7 mouse cellular contexts compared by ENCODE assay signal in genomic region chr10:75059396-75059795, GRCm38 (mm10). TPM values are rescaled to one million over a fixed set of nuclear protein-coding genes. Genes with fewer than 3 reads are reported as not detected.
DNase-seq lines count a peak whose midpoint lies in the region; ATAC-seq lines count a peak whose summit lies in the region.

No protein-coding gene starts in this region.

- no peak overlapping the region for H3K9ac ChIP-seq in intestine, embryonic 14.5 days (ENCODE audit: low read length)

- H3K27ac ChIP-seq in intestine, embryonic 14.5 days (ENCODE audit: low read depth) = no peak overlapping the region

- H3K4me3 ChIP-seq in intestine, embryonic 14.5 days (ENCODE audit: low read depth, low read length) = no peak overlapping the region

- H3K9me3 ChIP-seq in intestine, embryonic 14.5 days (ENCODE audit: control insufficient read depth, low read length) = no peaks in the 10 kb centered on the region

- intact Hi-C loops in left cerebral cortex, postnatal 25 days (cut with DNase I) = loop anchor here (1.0 to 5.0 kb wide), 2 partner anchors 92 to 193 kb away; no protein-coding TSS in a partner anchor

- 2% methylated on average over 11 of the region's 11 CpGs for WGBS in intestine, embryonic 14.5 days

- H3K4me1 ChIP-seq in intestine, embryonic 14.5 days (replicated peaks; ENCODE audit: control insufficient read depth, insufficient read depth, low read length) = peaks cover 40% of the 10 kb centered on the region

- no peaks in the 10 kb centered on the region for H3K36me3 ChIP-seq in intestine, embryonic 14.5 days (ENCODE audit: control insufficient read depth, insufficient read depth, low read length)

- H3K27me3 ChIP-seq in intestine, embryonic 14.5 days (replicated peaks; ENCODE audit: control insufficient read depth, insufficient read depth, low read length) = no peaks in the 10 kb centered on the region

- DNase-seq in adipocyte (ENCODE audit: low spot score) = peak; percentile 83
- peak; percentile 64 for DNase-seq in gastrocnemius, postnatal 25 days
- DNase-seq in intestine, embryonic 14.5 days (ENCODE audit: low spot score) = peak; percentile 71
- peak; percentile 80 to 87 for DNase-seq in left cerebral cortex, postnatal 25 days (ENCODE audit: low spot score in 2 of 2)
- DNase-seq in skeletal muscle tissue, adult 2 months (ENCODE audit: low read depth, low spot score) = peak; percentile 58

- ATAC-seq in common myeloid progenitor, adult 5-6 weeks (replicated peaks; ENCODE audit: low read depth, poor library complexity, severe bottlenecking) = peak; percentile 57
- ATAC-seq in intestine, embryonic 14.5 days (replicated peaks; ENCODE audit: low FRiP score, low TSS enrichment, low read depth) = no peak
- peak; percentile 73 for ATAC-seq in megakaryocyte-erythroid progenitor cell, adult 5-6 weeks (replicated peaks; ENCODE audit: low FRiP score, low TSS enrichment, poor library complexity, severe bottlenecking)

- peak overlapping the region; percentile 60 for H3K4me2 ChIP-seq in intestine, embryonic 14.5 days (ENCODE audit: low read length)

RNA-seq across cellular contexts. Expression of gene Bcr, which starts 1.0 kb away (rescaled TPM):
- 17.5 and 33.8 TPM in 2 replicates for total RNA-seq in common myeloid progenitor, adult 5-6 weeks (2017)
- total RNA-seq in gastrocnemius, postnatal 25 days (2021) = 1 to 10 TPM; 3.6 to 4.8 TPM
- 11.3 and 14.4 TPM in 2 replicates for polyA plus RNA-seq in intestine, embryonic 14.5 days (2014; fragmentation: Nextera tagmentation; extraction: Ambion mirVana)
- 100 to 1,000 TPM in 1 of 2 experiments, 10 to 100 TPM in 1; 92.8 to 112 TPM for total RNA-seq in left cerebral cortex, postnatal 25 days (2021)
- 4.0 and 5.5 TPM in 2 replicates for total RNA-seq in megakaryocyte-erythroid progenitor cell, adult 5-6 weeks (2014; fragmentation: Nextera tagmentation)
- total RNA-seq in megakaryocyte-erythroid progenitor cell, adult 5-6 weeks (2017) = 1.4 and 6.9 TPM in 2 replicates

RNA-seq across cellular contexts. Expression of gene Rab36, which starts 22.5 kb away (rescaled TPM):
- 0.23 and 0.63 TPM in 2 replicates for total RNA-seq in common myeloid progenitor, adult 5-6 weeks (2017)
- under 1 TPM; 0.46 to 0.54 TPM for total RNA-seq in gastrocnemius, postnatal 25 days (2021)
- polyA plus RNA-seq in intestine, embryonic 14.5 days (2014; fragmentation: Nextera tagmentation; extraction: Ambion mirVana) = 8.2 and 8.9 TPM in 2 replicates
- total RNA-seq in left cerebral cortex, postnatal 25 days (2021) = 10 to 100 TPM; 29.3 to 35.7 TPM
- not detected in 2 replicates for total RNA-seq in megakaryocyte-erythroid progenitor cell, adult 5-6 weeks (2014; fragmentation: Nextera tagmentation)
- total RNA-seq in megakaryocyte-erythroid progenitor cell, adult 5-6 weeks (2017) = not detected in 2 replicates

RNA-seq across cellular contexts. Expression of gene Rsph14, which starts 27.0 kb away (rescaled TPM):
- total RNA-seq in common myeloid progenitor, adult 5-6 weeks (2017) = not detected in 2 replicates
- total RNA-seq in gastrocnemius, postnatal 25 days (2021) = not detected
- polyA plus RNA-seq in intestine, embryonic 14.5 days (2014; fragmentation: Nextera tagmentation; extraction: Ambion mirVana) = not detected in 2 replicates
- total RNA-seq in left cerebral cortex, postnatal 25 days (2021) = under 1 TPM; 0.25 to 0.55 TPM
- total RNA-seq in megakaryocyte-erythroid progenitor cell, adult 5-6 weeks (2014; fragmentation: Nextera tagmentation) = not detected in 2 replicates
- total RNA-seq in megakaryocyte-erythroid progenitor cell, adult 5-6 weeks (2017) = not detected in 2 replicates

Comparison
In these comparisons a context has a peak if more than half of its experiments do, and no peak if none do; other contexts are left out.
1. RNA of gene Rab36, which starts 22.5 kb away (total RNA-seq): 29.3 to 35.7 TPM in left cerebral cortex, postnatal 25 days; 0.46 to 0.54 TPM in gastrocnemius, postnatal 25 days, 0.23 to 0.63 TPM in common myeloid progenitor, adult 5-6 weeks and not detected in megakaryocyte-erythroid progenitor cell, adult 5-6 weeks; every median in the first group is over 10 times any median in the second.
2. Peak in every context shown above with its lines, with median percentiles within 50 percentile points of each other: DNase-seq.